Mouse (Mus musculus) intestine, embryonic 16.5 days (tissue): Measurements from ENCODE around the gene 4932411N23Rik. TPM values are rescaled to one million over a fixed set of nuclear protein-coding genes. Genes with fewer than 3 reads are reported as not detected.
"Not testable (repeated sequence)": the region's sequence is repeated elsewhere in the genome, so short reads cannot be mapped to it uniquely, and the experiment has no call there.

Source experiments
- ATAC-seq: fragments of 200-750 bp; cut with Nextera tagmentation; 2 replicates; pipeline ENCODE4 v1.8.0; 2017; ENCODE audit warnings: moderate TSS enrichment, moderate library complexity
- H3K27ac ChIP-seq: fragments of 300-500 bp; sonication (generic); 2 replicates; pipeline ENCODE4 v1.5.1; 2014; ENCODE audit warnings: mild to moderate bottlenecking, low read length
- H3K27me3 ChIP-seq: fragments of 300-500 bp; sonication (generic); replicated peaks from 2 replicates; pipeline ENCODE4 v1.6.1; 2014; ENCODE audit warnings: low read length, control low read depth, mixed read lengths; ENCODE audit not compliant: control insufficient read depth, insufficient read depth
- H3K36me3 ChIP-seq: fragments of 300-500 bp; sonication (generic); 2 replicates; pipeline ENCODE4 v1.6.1; 2014; ENCODE audit warnings: low read length, control low read depth; ENCODE audit not compliant: control insufficient read depth, insufficient read depth
- H3K4me1 ChIP-seq: fragments of 300-500 bp; sonication (generic); 2 replicates; pipeline ENCODE4 v1.6.1; 2014; ENCODE audit warnings: low read length, control low read depth, mixed read lengths; ENCODE audit not compliant: control insufficient read depth, insufficient read depth
- H3K4me2 ChIP-seq: fragments of 300-500 bp; sonication (generic); 2 replicates; pipeline ENCODE4 v1.6.1; 2014; ENCODE audit warnings: low read depth, low read length, control low read depth
- H3K4me3 ChIP-seq: fragments of 300-500 bp; sonication (generic); 2 replicates; pipeline ENCODE4 v1.5.1; 2014; ENCODE audit warnings: mild to moderate bottlenecking, low read length
- H3K9ac ChIP-seq: fragments of 300-500 bp; sonication (generic); 2 replicates; pipeline ENCODE4 v1.6.1; 2014; ENCODE audit warnings: low read depth, low read length
- H3K9me3 ChIP-seq: fragments of 300-500 bp; sonication (generic); 2 replicates; pipeline ENCODE4 v1.6.1; 2016; ENCODE audit warnings: low read length, control low read depth; ENCODE audit not compliant: control insufficient read depth
- WGBS: fragments of 180-500 bp; shearing (Covaris S2); extraction: QIAGEN DNeasy Blood & Tissue Kit; methylation state at CpG from one replicate; pipeline ENCODE4 v1.1.7; 2014; 5-methylcytosine and 5-hydroxymethylcytosine counted together
- polyA plus RNA-seq: library from polyadenylated mRNA; unstranded; fragments of >200 nt; fragmentation: Nextera tagmentation; extraction: Ambion mirVana; gene quantifications from 2 replicates; pipeline ENCODE4 v1.2.1, GENCODE M21; 2015

The 4932411N23Rik gene
- not detected in 2 replicates for polyA plus RNA-seq

DNA sequence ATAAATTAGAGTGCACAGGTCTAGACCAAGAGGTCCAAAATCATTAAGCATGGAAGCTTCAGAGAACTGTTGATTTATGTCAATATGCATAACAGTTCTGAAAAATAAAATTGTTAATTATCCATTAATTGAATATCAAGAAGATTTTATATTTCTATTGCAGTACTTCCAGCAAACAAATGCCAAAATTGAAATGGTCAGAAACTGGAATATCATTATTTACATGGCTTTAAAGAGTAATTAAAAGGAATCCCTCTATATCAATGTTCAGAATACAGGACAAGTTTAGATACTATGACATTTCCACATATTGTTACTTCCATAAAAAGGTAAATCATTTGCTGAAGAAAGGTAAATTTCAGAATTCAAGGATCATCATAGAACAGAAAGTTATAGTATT is at the start of gene 4932411N23Rik:
TSS of gene 4932411N23Rik (minus strand) at position 101 of the 400 bp plus-strand sequence.
- H3K27me3 ChIP-seq: no peaks in the 10 kb centered on the region
- H3K4me2 ChIP-seq: no peak within 1 kb of the TSS

DNA sequence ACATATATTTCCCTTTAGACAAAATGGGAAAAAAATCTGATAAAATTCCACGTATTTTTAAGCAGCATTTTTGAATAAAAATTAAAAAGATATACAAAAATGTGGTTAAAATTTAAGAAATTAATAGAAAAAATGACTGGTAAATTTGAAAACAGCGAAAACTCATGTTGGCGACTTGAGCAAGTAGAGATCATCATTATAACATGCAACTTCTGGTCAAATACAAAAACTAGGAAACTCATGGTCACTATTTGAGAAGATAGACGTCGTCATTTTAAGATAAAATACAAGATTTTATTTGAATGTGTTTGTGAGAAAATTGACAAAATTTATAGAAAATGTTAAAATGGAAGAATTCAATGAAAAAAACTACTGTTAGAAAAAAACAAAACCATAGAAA is 35.8 kb downstream of the 4932411N23Rik start:
- Histone ChIP-seq H3K27me3 (no peaks in the 10 kb centered on the region), H3K4me3 (no peak overlapping the region), H3K9ac (no peak overlapping the region), H3K36me3 (no peaks in the 10 kb centered on the region), H3K4me1 (no peaks in the 10 kb centered on the region), H3K27ac (no peak overlapping the region), H3K9me3 (no peaks in the 10 kb centered on the region), H3K4me2 (no peak overlapping the region)
- 83% methylated on average over 5 of the region's 5 CpGs for WGBS
- ATAC-seq: no peak

More for the DNA sequence above, at the start of gene 4932411N23Rik:
- no peak for ATAC-seq
- no peak within 1 kb of the TSS for H3K4me3 ChIP-seq
- no peak within 1 kb of the TSS for H3K9ac ChIP-seq
- H3K27ac ChIP-seq: no peak within 1 kb of the TSS
- no peaks in the 10 kb centered on the region for H3K36me3 ChIP-seq
- no peaks in the 10 kb centered on the region for H3K9me3 ChIP-seq
- H3K4me1 ChIP-seq: no peaks in the 10 kb centered on the region

DNA sequence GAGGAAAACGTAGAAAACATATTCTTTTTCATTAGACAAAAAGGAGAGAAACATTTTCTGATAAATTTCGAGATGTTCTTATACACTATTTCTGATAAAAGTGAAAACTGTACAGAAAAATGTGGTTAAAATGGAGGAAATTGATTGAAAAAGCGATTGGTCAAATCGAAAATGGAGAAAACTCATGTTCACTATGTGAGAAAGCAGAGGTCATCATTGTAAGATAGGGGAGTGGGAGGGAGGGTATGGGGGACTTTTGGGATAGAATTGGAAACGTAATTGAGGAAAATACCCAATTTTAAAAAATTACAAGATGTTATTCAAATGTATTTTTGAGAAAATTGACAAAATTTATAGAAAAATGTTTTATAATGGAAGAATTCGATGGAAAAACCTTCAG is 38.0 kb downstream of the 4932411N23Rik start:
- H3K27me3 ChIP-seq, H3K9me3 ChIP-seq, H3K36me3 ChIP-seq, H3K9ac ChIP-seq, H3K4me2 ChIP-seq, H3K4me1 ChIP-seq, H3K4me3 ChIP-seq, H3K27ac ChIP-seq, ATAC-seq: not testable (repeated sequence)
- WGBS: 79% methylated on average over 5 of the region's 6 CpGs

DNA sequence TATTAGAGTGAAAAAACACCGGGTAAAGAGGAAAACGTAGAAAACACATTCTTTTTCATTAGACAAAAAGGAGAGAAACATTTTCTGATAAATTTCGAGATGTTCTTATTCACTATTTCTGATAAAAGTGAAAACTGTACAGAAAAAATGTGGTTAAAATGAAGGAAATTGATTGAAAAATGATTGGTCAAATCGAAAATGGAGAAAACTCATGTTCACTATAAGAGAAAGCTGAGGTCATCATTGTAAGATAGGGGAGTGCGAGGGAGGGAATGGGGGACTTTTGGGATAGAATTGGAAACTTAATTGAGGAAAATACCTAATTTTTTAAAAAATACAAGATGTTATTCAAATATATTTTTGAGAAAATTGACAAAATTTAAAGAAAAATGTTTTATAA is 40.8 kb downstream of the 4932411N23Rik start:
- not testable (repeated sequence) for H3K4me2 ChIP-seq, H3K9ac ChIP-seq, H3K4me1 ChIP-seq, H3K36me3 ChIP-seq, H3K9me3 ChIP-seq, ATAC-seq, H3K27me3 ChIP-seq, H3K27ac ChIP-seq, H3K4me3 ChIP-seq
- 81% methylated on average over 5 of the region's 5 CpGs for WGBS

DNA sequence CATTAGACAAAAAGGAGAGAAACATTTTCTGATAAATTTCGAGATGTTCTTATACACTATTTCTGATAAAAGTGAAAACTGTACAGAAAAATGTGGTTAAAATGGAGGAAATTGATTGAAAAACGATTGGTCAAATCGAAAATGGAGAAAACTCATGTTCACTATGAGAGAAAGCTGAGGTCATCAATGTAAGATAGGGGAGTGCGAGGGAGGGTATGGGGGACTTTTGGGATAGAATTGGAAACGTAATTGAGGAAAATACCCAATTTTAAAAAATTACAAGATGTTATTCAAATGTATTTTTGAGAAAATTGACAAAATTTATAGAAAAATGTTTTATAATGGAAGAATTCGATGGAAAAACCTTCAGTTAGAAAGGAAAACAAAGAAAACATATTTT is 42.2 kb downstream of the 4932411N23Rik start:
- H3K27ac ChIP-seq, H3K27me3 ChIP-seq, H3K4me2 ChIP-seq, H3K9me3 ChIP-seq, H3K36me3 ChIP-seq, H3K4me1 ChIP-seq, H3K4me3 ChIP-seq, H3K9ac ChIP-seq, ATAC-seq: not testable (repeated sequence)
- 75% methylated on average over 5 of the region's 6 CpGs for WGBS

Other genes starting within 250 kb of the 4932411N23Rik start
- gene Gm382, start 224.1 kb upstream of the 4932411N23Rik start, polyA plus RNA-seq: not detected in 2 replicates